Mouse (Mus musculus): ENCODE measurements at regions not wholly inside any gene's neighbourhood (a gene's known extent, or its start where the extent isn't known, plus 50 kb on each side); places are given as distances from the start of the nearest gene placed in this dataset.

DNA sequence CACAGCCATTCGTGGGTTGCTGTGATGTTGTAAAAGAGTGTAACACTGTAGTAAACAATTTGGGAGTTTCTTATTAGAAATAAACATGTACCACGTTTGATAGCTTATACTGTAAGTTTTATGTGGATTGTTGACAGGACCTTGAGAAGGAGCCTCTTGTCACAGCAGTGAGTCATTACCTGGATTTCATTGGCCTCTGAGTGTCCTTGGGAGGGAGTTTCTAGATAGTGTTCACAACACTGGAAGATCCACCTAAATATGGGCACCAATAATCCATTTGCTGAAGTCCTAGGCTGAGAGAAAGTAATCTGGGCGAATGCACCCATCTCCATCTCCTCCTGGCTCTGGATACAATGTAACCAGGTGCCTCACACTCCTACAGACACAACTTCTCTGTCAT lies 281.7 kb upstream of the Gadl1 start:
- Histone ChIP-seq H3K4me3 (ENCODE audit: low read depth, low read length) (no peak overlapping the region), H3K4me1 (replicated peaks; ENCODE audit: control insufficient read depth, insufficient read depth) (no peaks in the 10 kb centered on the region), H3K9me3 (ENCODE audit: control insufficient read depth, low read length) (no peaks in the 10 kb centered on the region), H3K27me3 (ENCODE audit: control insufficient read depth, insufficient read depth, low read length) (no peaks in the 10 kb centered on the region), H3K9ac (ENCODE audit: low read length) (no peak overlapping the region), H3K4me2 (replicated peaks; ENCODE audit: low read depth) (no peak overlapping the region), H3K36me3 (ENCODE audit: control insufficient read depth, insufficient read depth, low read length) (no peaks in the 10 kb centered on the region), H3K27ac (replicated peaks) (no peak overlapping the region)
- TF ChIP-seq EP300 (optimal IDR thresholded peaks at IDR 0.05) (no peak), CTCF (IDR thresholded peaks at IDR 0.05; ENCODE audit: low read depth) (no peak)
- WGBS, result 56% methylated on average over 3 of the region's 3 CpGs
- DNase-seq (ENCODE audit: low spot score), result no peak
- ATAC-seq (ENCODE audit: low FRiP score, low TSS enrichment), result no peak

DNA sequence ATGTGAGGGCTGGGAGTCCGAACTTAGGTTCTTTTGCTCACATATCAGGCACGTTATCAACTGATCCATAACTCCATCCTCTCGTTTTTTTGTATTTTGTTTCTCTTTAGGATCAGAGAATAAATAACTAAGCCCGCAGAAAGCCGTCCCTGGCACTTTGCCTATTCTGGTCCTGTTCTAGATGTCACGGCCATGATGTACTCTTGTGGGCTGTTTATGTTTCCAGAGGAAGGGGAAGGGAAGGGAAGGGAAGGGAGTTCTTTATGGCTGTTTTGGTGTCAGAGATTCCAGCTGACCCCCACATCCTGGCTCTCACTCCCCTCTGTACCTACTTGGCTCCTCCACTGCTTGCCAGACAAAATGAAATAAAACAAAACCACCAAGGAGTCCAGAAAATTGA lies 272.1 kb upstream of the Gadl1 start:
- TF ChIP-seq CTCF (IDR thresholded peaks at IDR 0.05; ENCODE audit: low read depth) (no peak), EP300 (optimal IDR thresholded peaks at IDR 0.05) (no peak)
- ATAC-seq (ENCODE audit: low FRiP score, low TSS enrichment) (no peak), DNase-seq (ENCODE audit: low spot score) (no peak)
- Histone ChIP-seq H3K4me1 (replicated peaks; ENCODE audit: control insufficient read depth, insufficient read depth) (no peaks in the 10 kb centered on the region), H3K9me3 (ENCODE audit: control insufficient read depth, low read length) (no peaks in the 10 kb centered on the region), H3K9ac (ENCODE audit: low read length) (no peak overlapping the region), H3K4me3 (ENCODE audit: low read depth, low read length) (no peak overlapping the region), H3K36me3 (ENCODE audit: control insufficient read depth, insufficient read depth, low read length) (no peaks in the 10 kb centered on the region), H3K27me3 (ENCODE audit: control insufficient read depth, insufficient read depth, low read length) (no peaks in the 10 kb centered on the region), H3K4me2 (replicated peaks; ENCODE audit: low read depth) (no peak overlapping the region), H3K27ac (replicated peaks) (no peak overlapping the region)
- WGBS, result 62% methylated on average over 6 of the region's 6 CpGs

DNA sequence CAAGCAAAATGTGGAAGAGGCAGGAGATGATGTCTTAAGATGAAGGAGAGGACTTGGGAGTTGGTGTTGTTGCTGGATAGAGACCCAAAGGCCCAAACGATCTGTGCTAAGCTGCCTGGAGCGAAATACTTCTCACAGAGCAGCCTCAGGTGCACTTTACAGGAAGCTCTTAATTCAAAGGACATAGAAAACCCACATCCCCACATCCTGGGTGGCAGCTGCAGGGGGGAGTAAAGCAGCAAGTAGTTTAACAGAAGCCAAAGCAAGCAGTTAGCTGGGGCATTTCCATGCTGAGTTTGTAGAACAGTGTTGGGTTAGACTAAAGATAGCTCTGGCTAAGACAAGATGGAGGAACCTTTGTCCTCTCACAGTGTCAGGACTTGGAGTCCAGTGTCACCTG lies 268.5 kb upstream of the Gadl1 start:
- no peak for ATAC-seq (ENCODE audit: low FRiP score, low TSS enrichment)
- H3K27ac ChIP-seq (replicated peaks), result no peak overlapping the region
- 95% methylated on average over 2 of the region's 2 CpGs for WGBS
- H3K36me3 ChIP-seq (ENCODE audit: control insufficient read depth, insufficient read depth, low read length), result no peaks in the 10 kb centered on the region
- no peak for DNase-seq (ENCODE audit: low spot score)
- H3K27me3 ChIP-seq (ENCODE audit: control insufficient read depth, insufficient read depth, low read length), result no peaks in the 10 kb centered on the region
- no peak overlapping the region for H3K4me3 ChIP-seq (ENCODE audit: low read depth, low read length)
- H3K9ac ChIP-seq (ENCODE audit: low read length), result no peak overlapping the region
- H3K4me2 ChIP-seq (replicated peaks; ENCODE audit: low read depth), result no peak overlapping the region
- no peak for TF ChIP-seq CTCF (IDR thresholded peaks at IDR 0.05; ENCODE audit: low read depth)
- no peaks in the 10 kb centered on the region for H3K9me3 ChIP-seq (ENCODE audit: control insufficient read depth, low read length)
- H3K4me1 ChIP-seq (replicated peaks; ENCODE audit: control insufficient read depth, insufficient read depth), result no peaks in the 10 kb centered on the region

DNA sequence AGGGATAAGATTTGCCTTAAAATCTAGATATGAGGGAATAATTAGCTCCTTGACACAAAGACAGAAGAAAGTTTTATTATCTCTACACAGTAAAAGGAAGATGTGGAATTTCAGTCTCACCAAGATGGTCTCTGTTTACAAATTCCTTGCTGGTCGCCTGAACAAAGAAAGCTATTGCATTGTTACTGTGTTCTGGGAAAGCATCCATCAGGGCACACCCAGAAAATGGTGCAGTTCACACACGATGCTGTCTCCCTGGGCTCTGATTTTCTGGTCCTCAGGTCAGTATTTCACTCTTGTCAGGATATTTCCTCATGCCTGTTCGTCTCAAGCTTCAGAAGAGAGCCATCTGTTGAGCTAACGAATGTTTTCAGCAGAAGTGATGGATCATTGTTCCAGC lies 267.2 kb upstream of the Gadl1 start:
- no peak for DNase-seq (ENCODE audit: low spot score)
- no peaks in the 10 kb centered on the region for H3K27me3 ChIP-seq (ENCODE audit: control insufficient read depth, insufficient read depth, low read length)
- TF ChIP-seq EP300 (optimal IDR thresholded peaks at IDR 0.05) (no peak), CTCF (IDR thresholded peaks at IDR 0.05; ENCODE audit: low read depth) (no peak)
- H3K9ac ChIP-seq (ENCODE audit: low read length), result no peak overlapping the region
- no peak overlapping the region for H3K4me3 ChIP-seq (ENCODE audit: low read depth, low read length)
- H3K4me2 ChIP-seq (replicated peaks; ENCODE audit: low read depth), result no peak overlapping the region
- no peaks in the 10 kb centered on the region for H3K36me3 ChIP-seq (ENCODE audit: control insufficient read depth, insufficient read depth, low read length)
- no peaks in the 10 kb centered on the region for H3K4me1 ChIP-seq (replicated peaks; ENCODE audit: control insufficient read depth, insufficient read depth)
- H3K27ac ChIP-seq (replicated peaks), result no peak overlapping the region
- no peaks in the 10 kb centered on the region for H3K9me3 ChIP-seq (ENCODE audit: control insufficient read depth, low read length)
- ATAC-seq (ENCODE audit: low FRiP score, low TSS enrichment), result no peak
- WGBS, result 9% methylated on average over 4 of the region's 4 CpGs

DNA sequence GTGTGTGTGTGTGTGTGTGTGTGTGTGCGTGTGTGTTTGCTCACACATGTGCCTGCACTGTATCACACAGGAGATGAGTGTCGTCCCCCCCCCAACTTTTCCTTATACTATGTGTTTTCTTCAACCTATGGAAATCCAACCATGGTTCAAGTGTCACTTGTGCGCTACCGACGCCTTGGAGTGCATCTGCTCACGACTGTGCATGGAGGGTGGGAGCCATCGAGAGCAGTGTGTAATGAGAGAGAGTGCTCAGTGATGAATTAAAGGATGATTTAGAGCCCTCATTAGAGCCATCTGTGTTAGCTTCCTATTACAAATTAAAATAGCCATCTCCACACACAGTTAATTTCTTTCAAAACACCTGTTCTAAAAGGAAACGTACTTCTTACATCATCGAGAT lies 264.3 kb upstream of the Gadl1 start:
- Histone ChIP-seq H3K9ac (ENCODE audit: low read length) (no peak overlapping the region), H3K9me3 (ENCODE audit: control insufficient read depth, low read length) (no peaks in the 10 kb centered on the region), H3K4me2 (replicated peaks; ENCODE audit: low read depth) (no peak overlapping the region), H3K4me3 (ENCODE audit: low read depth, low read length) (no peak overlapping the region), H3K27me3 (ENCODE audit: control insufficient read depth, insufficient read depth, low read length) (no peaks in the 10 kb centered on the region), H3K4me1 (replicated peaks; ENCODE audit: control insufficient read depth, insufficient read depth) (no peaks in the 10 kb centered on the region), H3K27ac (replicated peaks) (no peak overlapping the region), H3K36me3 (ENCODE audit: control insufficient read depth, insufficient read depth, low read length) (no peaks in the 10 kb centered on the region)
- DNase-seq (ENCODE audit: low spot score) (no peak), ATAC-seq (ENCODE audit: low FRiP score, low TSS enrichment) (no peak)
- WGBS, result 84% methylated on average over 9 of the region's 9 CpGs
- TF ChIP-seq EP300 (optimal IDR thresholded peaks at IDR 0.05) (no peak), CTCF (IDR thresholded peaks at IDR 0.05; ENCODE audit: low read depth) (no peak)

DNA sequence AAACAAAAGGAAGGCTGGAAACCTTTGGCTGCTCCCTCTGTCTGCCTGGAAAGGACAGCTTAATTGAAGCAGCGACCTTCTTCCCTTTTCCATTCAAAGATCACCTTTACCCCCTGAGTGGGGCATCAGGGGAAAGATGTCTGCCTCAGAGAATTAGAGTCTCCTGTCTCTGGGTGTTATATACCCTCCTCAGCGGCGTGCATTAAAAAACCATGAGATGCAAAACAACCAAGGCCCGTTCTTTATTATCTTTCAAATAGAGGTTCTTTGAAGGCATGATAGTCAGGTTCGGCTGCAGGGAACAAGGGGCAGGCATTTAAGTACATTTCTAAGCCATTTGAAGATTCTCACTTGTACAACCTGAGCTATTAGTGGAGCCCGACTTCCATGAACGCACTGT lies 263.0 kb upstream of the Gadl1 start:
- no peak for TF ChIP-seq CTCF (IDR thresholded peaks at IDR 0.05; ENCODE audit: low read depth)
- no peak for TF ChIP-seq EP300 (optimal IDR thresholded peaks at IDR 0.05)
- Histone ChIP-seq H3K4me1 (replicated peaks; ENCODE audit: control insufficient read depth, insufficient read depth) (no peaks in the 10 kb centered on the region), H3K4me2 (replicated peaks; ENCODE audit: low read depth) (no peak overlapping the region), H3K9me3 (ENCODE audit: control insufficient read depth, low read length) (no peaks in the 10 kb centered on the region), H3K27me3 (ENCODE audit: control insufficient read depth, insufficient read depth, low read length) (no peaks in the 10 kb centered on the region), H3K27ac (replicated peaks) (no peak overlapping the region), H3K36me3 (ENCODE audit: control insufficient read depth, insufficient read depth, low read length) (no peaks in the 10 kb centered on the region), H3K4me3 (ENCODE audit: low read depth, low read length) (no peak overlapping the region), H3K9ac (ENCODE audit: low read length) (no peak overlapping the region)
- DNase-seq (ENCODE audit: low spot score) (no peak), ATAC-seq (ENCODE audit: low FRiP score, low TSS enrichment) (no peak)
- 72% methylated on average over 7 of the region's 7 CpGs for WGBS

Measured in stomach, postnatal 0 days (tissue).